8 mouse cellular contexts compared by ENCODE assay signal in genomic region chr7:35056999-35057398, GRCm38 (mm10). TPM values are rescaled to one million over a fixed set of nuclear protein-coding genes. Genes with fewer than 3 reads are reported as not detected.
DNase-seq lines count a peak whose midpoint lies in the region; ATAC-seq and TF ChIP-seq lines count a peak whose summit lies in the region.

No protein-coding gene starts in this region.

- no peak for DNase-seq in heart, postnatal 25 days (ENCODE audit: low spot score)
- DNase-seq in urinary bladder, postnatal 10 days (ENCODE audit: low spot score): no peak
- DNase-seq in testis, postnatal 14 days (ENCODE audit: low spot score): no peak
- DNase-seq in frontal cortex, postnatal 36 days (ENCODE audit: low spot score in 2 of 2): no peak

- peaks cover 11% of the 10 kb centered on the region for H3K4me1 ChIP-seq in heart, embryonic 11.5 days (ENCODE audit: control insufficient read depth, insufficient read depth, low read length)
- H3K4me1 ChIP-seq in cortical plate, adult 2 months (ENCODE audit: control insufficient read depth, insufficient read depth, low read length): peaks cover 7% of the 10 kb centered on the region; the same call in 1 of the 2 replicates
- H3K4me1 ChIP-seq in hindbrain, embryonic 15.5 days (replicated peaks): peaks cover 29% of the 10 kb centered on the region

- peak overlapping the region; percentile 91 for H3K4me2 ChIP-seq in heart, embryonic 11.5 days
- H3K4me2 ChIP-seq in hindbrain, embryonic 15.5 days: peak overlapping the region; percentile 80

- no peaks in the 10 kb centered on the region for H3K27me3 ChIP-seq in heart, embryonic 11.5 days (ENCODE audit: control insufficient read depth, insufficient read depth, low read length)
- no peaks in the 10 kb centered on the region for H3K27me3 ChIP-seq in hindbrain, embryonic 15.5 days

- H3K27ac ChIP-seq in heart, embryonic 11.5 days (ENCODE audit: low read depth, low read length): peak overlapping the region; percentile 68; the same call in 1 of the 2 replicates
- 0 out of 2 replicates have a peak overlapping the region, but pooled peaks have one; percentile 74 for H3K27ac ChIP-seq in cortical plate, adult 2 months (ENCODE audit: insufficient read depth, low read length)
- H3K27ac ChIP-seq in hindbrain, embryonic 15.5 days (replicated peaks): peak overlapping the region; percentile 93; the same call in 1 of the 2 replicates

- 14% methylated on average over 10 of the region's 10 CpGs for WGBS in heart, embryonic 11.5 days (ENCODE audit: insufficient replicate concordance)
- 22% methylated on average over 10 of the region's 10 CpGs for WGBS in hindbrain, embryonic 15.5 days

- H3K4me3 ChIP-seq in heart, embryonic 11.5 days (ENCODE audit: low read depth, low read length): peak overlapping the region; percentile 99
- H3K4me3 ChIP-seq in cortical plate, adult 2 months (ENCODE audit: insufficient read depth, low read length): peak overlapping the region; percentile 79
- H3K4me3 ChIP-seq in hindbrain, embryonic 15.5 days: peak overlapping the region; percentile 99

- peak overlapping the region; percentile 39 for H3K9ac ChIP-seq in heart, embryonic 11.5 days (ENCODE audit: low read depth, low read length)
- peak overlapping the region; percentile 97; the same call in 1 of the 2 replicates for H3K9ac ChIP-seq in hindbrain, embryonic 15.5 days

- no peak for ATAC-seq in heart, embryonic 11.5 days (replicated peaks; ENCODE audit: insufficient number of reproducible peaks, low FRiP score, low TSS enrichment)
- ATAC-seq in hindbrain, embryonic 15.5 days (ENCODE audit: low FRiP score, low read depth): peak; percentile 13; the same call in 1 of the 2 replicates
- ATAC-seq in megakaryocyte, adult 5-6 weeks (ENCODE audit: poor library complexity, severe bottlenecking): peak; percentile 63

- no peaks in the 10 kb centered on the region for H3K36me3 ChIP-seq in heart, embryonic 11.5 days (ENCODE audit: control insufficient read depth, insufficient read depth, low read length)
- no peaks in the 10 kb centered on the region for H3K36me3 ChIP-seq in hindbrain, embryonic 15.5 days

- no peak for TF ChIP-seq CTCF in cortical plate, adult 2 months (IDR thresholded peaks at IDR 0.05; ENCODE audit: extremely low read depth, insufficient read depth, low read length)

- intact Hi-C loops in heart, postnatal 25 days (cut with DNase I): loop anchor here (2.0 to 10.0 kb wide), 3 partner anchors 24 to 178 kb away; partner anchors contain the start of gene Cebpa

- no peaks in the 10 kb centered on the region for H3K9me3 ChIP-seq in heart, embryonic 11.5 days (replicated peaks; ENCODE audit: control insufficient read depth, low read length)
- H3K9me3 ChIP-seq in hindbrain, embryonic 15.5 days: no peaks in the 10 kb centered on the region

- no peak for TF ChIP-seq POLR2A in cortical plate, adult 2 months (IDR thresholded peaks at IDR 0.05; ENCODE audit: extremely low read depth, insufficient read depth, low read length)

RNA-seq across cellular contexts. Expression of gene Cebpg, which starts 0.6 kb away (rescaled TPM):
- polyA plus RNA-seq in heart, embryonic 11.5 days (2014; fragmentation: Nextera tagmentation; extraction: Ambion mirVana): 13.9 and 16.1 TPM in 2 replicates
- total RNA-seq in heart, postnatal 25 days (2021): 10 to 100 TPM; 20.9 to 23.7 TPM
- polyA plus RNA-seq in cortical plate, adult 2 months (2012; rRNA removed): 25.8 and 27.7 TPM in 2 replicates
- polyA plus RNA-seq in hindbrain, embryonic 15.5 days (2015; fragmentation: Nextera tagmentation; extraction: Ambion mirVana): 30.5 and 33.3 TPM in 2 replicates
- total RNA-seq in megakaryocyte, adult 5-6 weeks (2015): 29.8 and 33.5 TPM in 2 replicates
- total RNA-seq in megakaryocyte, adult 5-6 weeks (2017): 60.1 and 86.5 TPM in 2 replicates
